Mouse (Mus musculus): ENCODE measurements around the gene Ldb3. TPM values are rescaled to one million over a fixed set of nuclear protein-coding genes. Genes with fewer than 3 reads are reported as not detected.

The Ldb3 gene
- polyA plus RNA-seq, 1 experiment from 2014 or later = 1.2 TPM

GRCm38 (mm10) chr14:34568626-34569025 is 19.9 kb downstream of the Ldb3 start:
- no peak overlapping the region for H3K4me3 ChIP-seq (ENCODE audit: low read length)
- no peak overlapping the region for H3K4me2 ChIP-seq (ENCODE audit: low read length)
- H3K9ac ChIP-seq (ENCODE audit: low read depth, low read length) = no peak overlapping the region
- H3K4me1 ChIP-seq (ENCODE audit: control insufficient read depth, insufficient read depth, low read depth, low read length) = no peaks in the 10 kb centered on the region
- 91% methylated on average over 4 of the region's 4 CpGs for WGBS
- no peak for ATAC-seq
- H3K9me3 ChIP-seq (ENCODE audit: control insufficient read depth, low read length) = no peaks in the 10 kb centered on the region
- H3K36me3 ChIP-seq (ENCODE audit: control insufficient read depth, insufficient read depth, low read length) = no peaks in the 10 kb centered on the region
- H3K27me3 ChIP-seq (replicated peaks; ENCODE audit: control insufficient read depth, insufficient read depth, low read length) = no peaks in the 10 kb centered on the region; the same call in 1 of the 2 replicates
- H3K27ac ChIP-seq (ENCODE audit: low read depth, low read length) = no peak overlapping the region

DNA sequence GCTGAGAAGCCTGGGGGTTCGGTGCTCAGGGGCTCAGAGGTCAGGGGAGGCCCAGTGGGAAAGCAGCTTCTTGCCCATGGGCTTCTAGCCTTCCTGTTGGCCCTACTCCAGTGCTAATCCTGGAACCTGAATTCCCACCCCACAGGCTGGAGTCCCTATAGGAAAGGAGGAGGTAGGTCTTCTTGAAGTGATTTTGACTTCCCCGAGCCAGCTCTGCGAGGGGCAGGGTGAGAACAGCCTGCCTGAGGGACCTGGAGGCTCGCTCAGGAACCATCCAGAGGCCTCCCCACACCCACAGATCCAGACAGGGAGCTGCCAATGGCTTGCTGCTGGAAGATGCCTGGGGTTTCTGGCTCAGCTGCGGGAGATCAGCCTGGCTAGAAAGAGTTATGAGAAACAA is 20.8 kb downstream of the Ldb3 start:
- Histone ChIP-seq H3K9ac (ENCODE audit: low read depth, low read length) (no peak overlapping the region; the same call in 1 of the 2 replicates), H3K36me3 (ENCODE audit: control insufficient read depth, insufficient read depth, low read length) (no peaks in the 10 kb centered on the region), H3K27ac (ENCODE audit: low read depth, low read length) (no peak overlapping the region), H3K4me2 (ENCODE audit: low read length) (no peak overlapping the region), H3K27me3 (replicated peaks; ENCODE audit: control insufficient read depth, insufficient read depth, low read length) (no peaks in the 10 kb centered on the region; the same call in 1 of the 2 replicates), H3K4me1 (ENCODE audit: control insufficient read depth, insufficient read depth, low read depth, low read length) (no peaks in the 10 kb centered on the region), H3K9me3 (ENCODE audit: control insufficient read depth, low read length) (no peaks in the 10 kb centered on the region), H3K4me3 (ENCODE audit: low read length) (no peak overlapping the region)
- ATAC-seq = no peak
- WGBS = 47% methylated on average over 5 of the region's 5 CpGs

GRCm38 (mm10) chr14:34566530-34566929 is 22.0 kb downstream of the Ldb3 start:
- WGBS = 92% methylated on average over 7 of the region's 7 CpGs
- no peaks in the 10 kb centered on the region for H3K36me3 ChIP-seq (ENCODE audit: control insufficient read depth, insufficient read depth, low read length)
- no peaks in the 10 kb centered on the region; the same call in 1 of the 2 replicates for H3K27me3 ChIP-seq (replicated peaks; ENCODE audit: control insufficient read depth, insufficient read depth, low read length)
- H3K4me1 ChIP-seq (ENCODE audit: control insufficient read depth, insufficient read depth, low read depth, low read length) = no peaks in the 10 kb centered on the region
- H3K9me3 ChIP-seq (ENCODE audit: control insufficient read depth, low read length) = no peaks in the 10 kb centered on the region
- no peak overlapping the region for H3K4me3 ChIP-seq (ENCODE audit: low read length)
- ATAC-seq = no peak
- no peak overlapping the region for H3K4me2 ChIP-seq (ENCODE audit: low read length)
- no peak overlapping the region for H3K27ac ChIP-seq (ENCODE audit: low read depth, low read length)
- no peak overlapping the region for H3K9ac ChIP-seq (ENCODE audit: low read depth, low read length)

- no peak overlapping the region for H3K4me2 ChIP-seq (ENCODE audit: low read length)
- no peaks in the 10 kb centered on the region for H3K9me3 ChIP-seq (ENCODE audit: control insufficient read depth, low read length)
- H3K27ac ChIP-seq (ENCODE audit: low read depth, low read length) = no peak overlapping the region
- ATAC-seq = no peak
- H3K9ac ChIP-seq (ENCODE audit: low read depth, low read length) = no peak overlapping the region
- no peak overlapping the region for H3K4me3 ChIP-seq (ENCODE audit: low read length)
- H3K36me3 ChIP-seq (ENCODE audit: control insufficient read depth, insufficient read depth, low read length) = no peaks in the 10 kb centered on the region
- no peaks in the 10 kb centered on the region for H3K4me1 ChIP-seq (ENCODE audit: control insufficient read depth, insufficient read depth, low read depth, low read length)
- WGBS = 63% methylated on average over 17 of the region's 17 CpGs
- no peaks in the 10 kb centered on the region; the same call in 1 of the 2 replicates for H3K27me3 ChIP-seq (replicated peaks; ENCODE audit: control insufficient read depth, insufficient read depth, low read length)
These were observed 22.8 kb downstream of the Ldb3 start for GRCm38 (mm10) chr14:34565711-34566110.

GRCm38 (mm10) chr14:34564646-34565045 is 23.8 kb downstream of the Ldb3 start:
- no peaks in the 10 kb centered on the region for H3K4me1 ChIP-seq (ENCODE audit: control insufficient read depth, insufficient read depth, low read depth, low read length)
- ATAC-seq = no peak
- H3K27me3 ChIP-seq (replicated peaks; ENCODE audit: control insufficient read depth, insufficient read depth, low read length) = no peaks in the 10 kb centered on the region
- no peak overlapping the region for H3K4me3 ChIP-seq (ENCODE audit: low read length)
- no peak overlapping the region for H3K27ac ChIP-seq (ENCODE audit: low read depth, low read length)
- no peaks in the 10 kb centered on the region for H3K9me3 ChIP-seq (ENCODE audit: control insufficient read depth, low read length)
- H3K36me3 ChIP-seq (ENCODE audit: control insufficient read depth, insufficient read depth, low read length) = no peaks in the 10 kb centered on the region
- no peak overlapping the region for H3K4me2 ChIP-seq (ENCODE audit: low read length)
- 62% methylated on average over 5 of the region's 5 CpGs for WGBS
- no peak overlapping the region for H3K9ac ChIP-seq (ENCODE audit: low read depth, low read length)

- no peaks in the 10 kb centered on the region for H3K27me3 ChIP-seq (replicated peaks; ENCODE audit: control insufficient read depth, insufficient read depth, low read length)
- no peaks in the 10 kb centered on the region for H3K4me1 ChIP-seq (ENCODE audit: control insufficient read depth, insufficient read depth, low read depth, low read length)
- ATAC-seq = no peak
- no peaks in the 10 kb centered on the region for H3K9me3 ChIP-seq (ENCODE audit: control insufficient read depth, low read length)
- 24% methylated on average over 2 of the region's 2 CpGs for WGBS
- H3K36me3 ChIP-seq (ENCODE audit: control insufficient read depth, insufficient read depth, low read length) = no peaks in the 10 kb centered on the region
- no peak overlapping the region for H3K27ac ChIP-seq (ENCODE audit: low read depth, low read length)
- H3K9ac ChIP-seq (ENCODE audit: low read depth, low read length) = no peak overlapping the region
- no peak overlapping the region for H3K4me2 ChIP-seq (ENCODE audit: low read length)
- H3K4me3 ChIP-seq (ENCODE audit: low read length) = no peak overlapping the region
These were observed 26.1 kb downstream of the Ldb3 start for GRCm38 (mm10) chr14:34562393-34562792.

DNA sequence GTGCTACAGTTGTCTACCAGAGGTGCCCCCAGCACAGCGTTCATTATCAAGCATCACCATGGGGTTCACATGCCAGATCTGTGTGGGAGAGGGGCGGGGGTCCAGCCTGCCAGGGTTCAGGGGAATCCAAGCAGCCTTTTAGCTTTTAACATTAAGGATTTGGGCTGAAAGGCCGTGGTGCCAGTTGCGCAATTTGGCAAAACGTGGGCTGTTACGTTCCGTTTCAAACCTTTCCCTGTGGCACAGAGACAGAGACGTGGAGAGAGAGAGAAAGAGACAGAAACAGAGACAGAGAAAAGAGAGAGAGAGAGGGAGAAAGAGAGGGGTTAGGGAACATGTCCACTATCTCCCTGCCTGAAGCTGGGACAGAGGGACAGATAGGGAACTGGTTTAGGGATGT is 26.8 kb downstream of the Ldb3 start:
- no peak overlapping the region for H3K4me2 ChIP-seq (ENCODE audit: low read length)
- H3K9ac ChIP-seq (ENCODE audit: low read depth, low read length) = no peak overlapping the region

DNA sequence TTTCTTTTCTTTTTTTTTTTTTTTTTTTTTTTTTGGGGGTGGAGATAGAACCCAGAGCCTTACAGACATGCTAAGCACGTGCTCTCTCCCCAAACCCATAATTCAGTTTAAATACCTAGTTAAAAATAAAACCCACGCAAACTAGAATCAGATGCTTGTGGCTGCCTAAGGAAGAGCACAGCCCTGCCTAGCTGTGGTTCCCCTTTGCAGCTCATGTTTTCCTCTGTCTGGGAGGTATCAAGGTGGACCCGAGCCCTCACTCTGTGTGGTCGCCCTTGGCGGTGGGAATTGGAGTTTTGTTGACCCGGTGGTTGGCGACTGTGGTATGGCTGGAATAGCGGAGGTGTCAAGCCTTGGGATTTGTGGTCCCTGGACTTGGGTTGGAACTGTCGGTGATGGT is 29.5 kb downstream of the Ldb3 start:
- WGBS = 96% methylated on average over 9 of the region's 9 CpGs
- no peak for ATAC-seq
- Histone ChIP-seq H3K27ac (ENCODE audit: low read depth, low read length) (no peak overlapping the region), H3K4me3 (ENCODE audit: low read length) (no peak overlapping the region), H3K36me3 (ENCODE audit: control insufficient read depth, insufficient read depth, low read length) (no peaks in the 10 kb centered on the region), H3K4me2 (ENCODE audit: low read length) (no peak overlapping the region), H3K9me3 (ENCODE audit: control insufficient read depth, low read length) (no peaks in the 10 kb centered on the region), H3K9ac (ENCODE audit: low read depth, low read length) (no peak overlapping the region), H3K27me3 (replicated peaks; ENCODE audit: control insufficient read depth, insufficient read depth, low read length) (no peaks in the 10 kb centered on the region), H3K4me1 (ENCODE audit: control insufficient read depth, insufficient read depth, low read depth, low read length) (no peaks in the 10 kb centered on the region)

More for the DNA sequence above, 26.8 kb downstream of the Ldb3 start:
- Histone ChIP-seq H3K4me1 (ENCODE audit: control insufficient read depth, insufficient read depth, low read depth, low read length) (no peaks in the 10 kb centered on the region), H3K4me3 (ENCODE audit: low read length) (no peak overlapping the region), H3K36me3 (ENCODE audit: control insufficient read depth, insufficient read depth, low read length) (no peaks in the 10 kb centered on the region), H3K27ac (ENCODE audit: low read depth, low read length) (no peak overlapping the region), H3K9me3 (ENCODE audit: control insufficient read depth, low read length) (no peaks in the 10 kb centered on the region), H3K27me3 (replicated peaks; ENCODE audit: control insufficient read depth, insufficient read depth, low read length) (no peaks in the 10 kb centered on the region)
- ATAC-seq = no peak
- 90% methylated on average over 8 of the region's 8 CpGs for WGBS

DNA sequence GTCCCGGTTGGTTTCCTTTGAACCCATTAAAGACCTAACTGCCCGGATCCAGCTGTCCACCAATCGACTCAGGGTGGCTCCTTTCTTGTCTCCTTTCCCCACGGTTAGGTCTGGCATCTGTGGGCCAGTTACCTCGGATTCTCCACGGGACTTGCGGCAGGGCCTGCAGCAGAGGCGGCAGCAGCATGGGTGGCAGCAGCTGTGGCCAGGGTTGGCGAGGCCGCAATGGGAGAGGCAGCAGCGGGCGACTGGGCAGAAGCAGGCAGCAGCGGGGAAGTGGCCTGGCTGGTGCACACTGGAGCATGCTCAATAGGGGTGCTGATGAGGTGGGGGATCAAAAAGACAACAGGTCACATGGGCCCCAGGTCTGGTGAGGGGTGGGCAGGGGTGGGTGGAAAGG is 33.3 kb downstream of the Ldb3 start:
- Histone ChIP-seq H3K4me3 (ENCODE audit: low read length) (no peak overlapping the region), H3K4me1 (ENCODE audit: control insufficient read depth, insufficient read depth, low read depth, low read length) (no peaks in the 10 kb centered on the region), H3K9me3 (ENCODE audit: control insufficient read depth, low read length) (no peaks in the 10 kb centered on the region), H3K4me2 (ENCODE audit: low read length) (no peak overlapping the region), H3K27me3 (replicated peaks; ENCODE audit: control insufficient read depth, insufficient read depth, low read length) (no peaks in the 10 kb centered on the region), H3K36me3 (ENCODE audit: control insufficient read depth, insufficient read depth, low read length) (no peaks in the 10 kb centered on the region), H3K27ac (ENCODE audit: low read depth, low read length) (no peak overlapping the region), H3K9ac (ENCODE audit: low read depth, low read length) (no peak overlapping the region)
- 67% methylated on average over 13 of the region's 13 CpGs for WGBS
- ATAC-seq = no peak

GRCm38 (mm10) chr14:34554047-34554446 is 34.4 kb downstream of the Ldb3 start:
- no peak for ATAC-seq
- H3K4me3 ChIP-seq (ENCODE audit: low read length) = no peak overlapping the region
- no peaks in the 10 kb centered on the region for H3K36me3 ChIP-seq (ENCODE audit: control insufficient read depth, insufficient read depth, low read length)
- no peak overlapping the region for H3K4me2 ChIP-seq (ENCODE audit: low read length)
- no peaks in the 10 kb centered on the region for H3K9me3 ChIP-seq (ENCODE audit: control insufficient read depth, low read length)
- H3K27ac ChIP-seq (ENCODE audit: low read depth, low read length) = no peak overlapping the region
- no peaks in the 10 kb centered on the region for H3K4me1 ChIP-seq (ENCODE audit: control insufficient read depth, insufficient read depth, low read depth, low read length)
- H3K27me3 ChIP-seq (replicated peaks; ENCODE audit: control insufficient read depth, insufficient read depth, low read length) = no peaks in the 10 kb centered on the region
- H3K9ac ChIP-seq (ENCODE audit: low read depth, low read length) = no peak overlapping the region
- 65% methylated on average over 3 of the region's 3 CpGs for WGBS
